Mouse (Mus musculus): ENCODE results near the gene Gm28048. TPM values are rescaled to one million over a fixed set of nuclear protein-coding genes. Genes with fewer than 3 reads are reported as not detected.

The Gm28048 gene
- polyA plus RNA-seq, 1 experiment from 2014 or later = 3.6 TPM

DNA sequence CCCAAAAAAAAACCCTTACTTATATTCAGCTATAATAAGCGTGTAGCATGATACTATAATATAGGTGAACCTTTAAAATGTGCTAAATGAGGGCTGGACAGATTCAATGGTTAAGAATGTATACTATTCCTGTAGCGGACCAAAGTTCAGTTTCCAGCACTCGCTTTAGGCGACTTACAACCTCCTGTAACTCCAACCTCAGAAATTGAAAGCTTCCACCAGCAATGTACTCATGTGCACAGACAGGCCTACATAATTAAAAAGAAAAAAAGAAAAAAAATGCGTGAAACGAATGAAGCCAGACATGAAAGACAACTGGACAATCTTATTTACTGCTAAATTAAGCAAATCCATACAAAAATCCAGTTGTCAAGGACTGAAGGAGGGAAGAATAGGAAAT is 956 bp upstream of the Gm28048 start:
- H3K4me1 ChIP-seq = peaks cover 35% of the 10 kb centered on the region
- H3K27ac ChIP-seq = no peak overlapping the region
- no peaks in the 10 kb centered on the region for H3K36me3 ChIP-seq (replicated peaks)
- H3K4me3 ChIP-seq = no peak overlapping the region
- ATAC-seq (replicated peaks) = no peak
- WGBS = 70% methylated on average over 6 of the region's 6 CpGs
- H3K9ac ChIP-seq = no peak overlapping the region
- no peaks in the 10 kb centered on the region for H3K9me3 ChIP-seq
- H3K27me3 ChIP-seq (replicated peaks) = no peaks in the 10 kb centered on the region
- H3K4me2 ChIP-seq = peak overlapping the region; percentile 63; the same call in 1 of the 2 replicates

DNA sequence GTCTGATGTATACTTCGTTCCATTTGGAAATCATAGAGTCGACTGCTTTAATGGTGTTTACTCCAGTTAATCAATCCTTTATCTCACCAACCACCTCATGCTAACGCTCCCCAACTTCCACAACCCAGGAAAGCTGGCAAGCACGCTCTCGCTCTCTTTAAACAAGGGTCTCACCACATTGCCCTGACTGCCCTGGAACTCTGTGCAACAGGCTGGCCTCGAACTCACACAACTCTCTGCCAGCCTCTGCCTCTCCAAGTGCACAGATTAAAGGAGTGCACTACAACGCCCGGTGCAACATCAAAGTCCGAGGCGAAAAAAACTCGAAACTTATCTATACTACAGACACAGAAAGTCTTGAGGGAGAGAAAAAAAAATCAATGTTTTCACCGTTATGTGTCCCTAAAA is 343 bp downstream of the Gm28048 start:
- peak overlapping the region; percentile 96 for H3K27ac ChIP-seq
- no peaks in the 10 kb centered on the region for H3K27me3 ChIP-seq (replicated peaks)
- 4% methylated on average over 12 of the region's 12 CpGs for WGBS
- H3K9ac ChIP-seq = peak overlapping the region; percentile 65
- H3K36me3 ChIP-seq (replicated peaks) = no peaks in the 10 kb centered on the region
- H3K9me3 ChIP-seq = no peaks in the 10 kb centered on the region
- peak overlapping the region; percentile 63 for H3K4me2 ChIP-seq
- H3K4me3 ChIP-seq = peak overlapping the region; percentile 78
- peaks cover 40% of the 10 kb centered on the region for H3K4me1 ChIP-seq
- ATAC-seq (replicated peaks) = peak; percentile 53

DNA sequence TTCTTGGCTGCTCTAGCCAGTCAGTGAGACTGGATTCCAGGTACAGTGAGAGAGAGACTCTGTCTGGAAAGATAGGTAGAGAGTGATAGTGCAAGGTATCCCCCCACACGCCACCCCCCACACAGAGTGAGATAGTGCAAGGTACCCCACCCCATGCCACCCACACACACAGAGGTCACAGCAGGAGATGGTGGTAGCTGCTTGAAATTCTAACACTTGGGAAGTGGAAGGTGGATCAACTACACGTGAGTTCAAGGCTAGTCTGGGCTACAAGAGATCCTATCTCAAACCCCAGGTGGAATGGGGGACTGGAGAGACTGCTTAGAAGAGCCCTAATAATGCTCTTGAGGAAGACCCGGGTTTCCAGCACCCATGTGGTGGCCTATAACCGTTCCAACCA is 849 bp downstream of the Gm28048 start:
- peak overlapping the region; percentile 21; the same call in 1 of the 2 replicates for H3K9ac ChIP-seq
- H3K27me3 ChIP-seq (replicated peaks) = no peaks in the 10 kb centered on the region
- WGBS = 59% methylated on average over 4 of the region's 4 CpGs
- H3K36me3 ChIP-seq (replicated peaks) = no peaks in the 10 kb centered on the region
- no peak overlapping the region for H3K27ac ChIP-seq
- H3K9me3 ChIP-seq = no peaks in the 10 kb centered on the region
- H3K4me2 ChIP-seq = peak overlapping the region; percentile 63
- peak overlapping the region; percentile 78 for H3K4me3 ChIP-seq
- 0 out of 2 replicates have a peak, but pooled peaks have one; percentile 10 for ATAC-seq (replicated peaks)
- H3K4me1 ChIP-seq = peaks cover 45% of the 10 kb centered on the region

DNA sequence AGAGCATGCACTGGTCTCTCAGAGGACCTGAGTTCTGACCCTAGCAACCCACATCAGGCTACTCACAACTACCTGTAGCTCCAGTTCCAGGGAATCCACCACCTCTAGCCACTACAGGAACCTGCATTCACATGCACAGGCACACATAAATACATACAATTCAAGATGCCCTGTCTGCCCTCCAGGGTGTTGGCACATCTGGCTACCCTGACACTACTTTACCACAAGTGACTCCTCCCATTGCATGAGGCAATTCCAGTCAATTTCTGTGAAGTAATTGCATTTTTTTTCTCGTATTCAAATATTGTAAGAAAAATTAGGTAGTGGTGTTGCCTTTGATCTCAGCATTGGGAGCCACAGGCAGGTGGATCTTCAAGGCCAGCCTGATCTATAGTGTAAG is 2.7 kb downstream of the Gm28048 start:
- Histone ChIP-seq H3K9me3 (no peaks in the 10 kb centered on the region), H3K27ac (no peak overlapping the region), H3K4me1 (peaks cover 57% of the 10 kb centered on the region), H3K9ac (no peak overlapping the region), H3K27me3 (replicated peaks) (no peaks in the 10 kb centered on the region), H3K36me3 (replicated peaks) (no peaks in the 10 kb centered on the region), H3K4me2 (no peak overlapping the region), H3K4me3 (no peak overlapping the region)
- ATAC-seq (replicated peaks) = no peak
- 79% methylated on average over 1 of the region's 1 CpGs for WGBS

DNA sequence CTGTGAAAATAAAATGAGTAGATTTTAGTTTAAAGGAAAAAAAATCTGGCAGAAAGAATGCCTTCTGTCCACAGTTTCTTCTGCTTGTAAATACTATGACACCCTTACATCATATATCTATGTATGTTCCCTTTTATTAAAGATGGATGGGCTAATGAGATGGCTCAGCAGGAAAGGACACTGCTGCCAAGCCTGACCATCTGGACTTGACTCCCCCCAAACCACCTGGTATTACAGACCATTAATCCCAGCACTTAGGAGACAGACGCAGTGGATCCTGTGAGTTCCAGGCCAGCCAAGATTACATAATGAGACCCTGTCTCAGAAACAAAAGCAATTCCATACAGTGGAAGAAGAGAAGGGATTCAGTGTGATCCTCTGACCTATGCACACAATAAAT is 3.2 kb downstream of the Gm28048 start:
- Histone ChIP-seq H3K4me1 (peaks cover 62% of the 10 kb centered on the region), H3K27ac (no peak overlapping the region), H3K9ac (no peak overlapping the region), H3K4me3 (no peak overlapping the region), H3K9me3 (no peaks in the 10 kb centered on the region), H3K4me2 (no peak overlapping the region), H3K27me3 (replicated peaks) (no peaks in the 10 kb centered on the region), H3K36me3 (replicated peaks) (no peaks in the 10 kb centered on the region; the same call in 1 of the 2 replicates)
- no peak for ATAC-seq (replicated peaks)
- 43% methylated on average over 1 of the region's 1 CpGs for WGBS

DNA sequence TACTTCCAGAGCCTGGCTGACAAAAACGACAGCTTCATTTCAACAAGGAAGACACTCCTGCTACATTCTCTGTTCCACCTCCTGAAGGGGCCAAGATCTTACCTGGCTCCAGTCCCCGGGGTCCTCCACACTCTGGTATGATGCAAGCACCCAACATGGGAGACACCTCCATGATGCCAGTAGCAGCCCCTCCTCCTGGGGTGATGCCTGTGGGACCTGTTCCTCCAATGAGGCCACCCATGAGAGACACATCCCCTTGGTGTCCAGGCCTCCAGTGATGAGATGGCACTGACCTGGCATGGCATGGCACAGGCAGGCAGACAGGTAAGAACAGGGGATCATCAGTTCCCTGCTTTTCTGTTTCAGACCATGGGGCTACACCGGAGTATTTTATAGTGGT is 3.7 kb downstream of the Gm28048 start:
- no peak for ATAC-seq (replicated peaks)
- 94% methylated on average over 3 of the region's 3 CpGs for WGBS
- H3K4me1 ChIP-seq = peaks cover 62% of the 10 kb centered on the region

DNA sequence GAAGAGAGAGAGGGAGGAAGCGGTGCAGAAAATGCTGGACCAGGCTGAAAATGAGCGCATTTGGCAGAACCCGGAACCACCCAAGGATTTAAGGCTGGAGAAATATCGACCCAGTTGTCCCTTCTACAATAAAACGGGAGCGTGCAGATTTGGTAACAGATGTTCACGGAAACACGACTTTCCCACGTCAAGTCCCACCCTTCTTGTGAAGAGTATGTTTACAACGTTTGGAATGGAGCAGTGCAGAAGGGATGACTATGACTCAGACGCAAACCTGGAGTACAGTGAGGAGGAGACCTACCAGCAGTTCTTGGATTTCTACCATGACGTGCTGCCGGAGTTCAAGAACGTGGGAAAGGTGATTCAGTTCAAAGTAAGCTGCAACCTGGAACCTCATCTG is 8.3 kb downstream of the Gm28048 start:
- Histone ChIP-seq H3K9ac (peak overlapping the region; percentile 41; the same call in 1 of the 2 replicates), H3K4me2 (peak overlapping the region; percentile 54), H3K27me3 (replicated peaks) (no peaks in the 10 kb centered on the region), H3K4me1 (peaks cover 30% of the 10 kb centered on the region), H3K4me3 (peak overlapping the region; percentile 57), H3K27ac (peak overlapping the region; percentile 76), H3K36me3 (replicated peaks) (no peaks in the 10 kb centered on the region; the same call in 1 of the 2 replicates), H3K9me3 (no peaks in the 10 kb centered on the region; the same call in 1 of the 2 replicates)
- no peak for ATAC-seq (replicated peaks)
- 39% methylated on average over 14 of the region's 14 CpGs for WGBS

More for the DNA sequence above, 3.7 kb downstream of the Gm28048 start:
- no peak overlapping the region for H3K9ac ChIP-seq
- H3K27me3 ChIP-seq (replicated peaks) = no peaks in the 10 kb centered on the region
- H3K4me2 ChIP-seq = no peak overlapping the region
- H3K4me3 ChIP-seq = no peak overlapping the region
- no peaks in the 10 kb centered on the region for H3K9me3 ChIP-seq
- no peaks in the 10 kb centered on the region; the same call in 1 of the 2 replicates for H3K36me3 ChIP-seq (replicated peaks)
- no peak overlapping the region for H3K27ac ChIP-seq

DNA sequence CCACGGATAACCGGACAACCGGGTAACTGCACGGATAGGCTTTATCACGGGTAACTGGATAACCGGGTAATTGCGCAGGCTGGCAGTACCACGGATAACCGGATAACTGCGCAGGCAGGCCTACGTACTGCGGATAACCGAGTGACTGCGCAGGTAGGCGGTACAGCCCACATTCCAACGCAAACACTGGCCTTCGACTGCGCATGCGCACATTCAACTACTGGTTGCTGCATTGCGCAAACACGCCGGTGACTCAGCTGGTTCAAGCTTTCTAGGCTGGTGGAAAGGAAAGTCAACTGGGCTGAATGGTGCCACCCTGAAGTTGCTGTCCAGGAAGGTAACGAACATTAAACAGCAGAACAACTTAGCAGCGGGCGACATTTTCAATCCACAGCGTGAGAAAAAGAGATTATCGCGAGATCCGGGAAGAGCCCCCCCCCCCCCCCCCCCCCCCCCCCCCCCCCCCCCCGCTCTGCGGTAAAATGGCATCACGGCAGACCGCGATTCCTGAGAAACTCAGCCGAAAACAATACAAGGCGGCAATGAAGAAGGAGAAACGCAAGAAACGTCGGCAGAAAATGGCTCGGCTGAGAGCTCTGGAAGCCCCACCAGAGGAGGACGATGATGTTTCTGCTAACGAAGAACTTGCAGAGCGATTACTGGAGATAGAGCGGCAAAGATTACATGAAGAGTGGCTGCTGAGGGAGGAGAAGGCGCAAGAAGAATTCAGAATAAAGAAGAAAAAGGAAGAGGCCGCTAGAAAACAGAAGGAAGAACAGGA is 9.0 kb downstream of the Gm28048 start:
- WGBS = 45% methylated on average over 45 of the region's 46 CpGs
- H3K4me1 ChIP-seq = peaks cover 27% of the 10 kb centered on the region
- H3K4me3 ChIP-seq = peak overlapping the region; percentile 57
- peak overlapping the region; percentile 76 for H3K27ac ChIP-seq
- no peaks in the 10 kb centered on the region; the same call in 1 of the 2 replicates for H3K36me3 ChIP-seq (replicated peaks)
- no peaks in the 10 kb centered on the region for H3K27me3 ChIP-seq (replicated peaks)
- H3K4me2 ChIP-seq = peak overlapping the region; percentile 58
- peaks cover under 1% of the 10 kb centered on the region; the same call in 1 of the 2 replicates for H3K9me3 ChIP-seq
- H3K9ac ChIP-seq = peak overlapping the region; percentile 61
- peak; percentile 76 for ATAC-seq (replicated peaks)

DNA sequence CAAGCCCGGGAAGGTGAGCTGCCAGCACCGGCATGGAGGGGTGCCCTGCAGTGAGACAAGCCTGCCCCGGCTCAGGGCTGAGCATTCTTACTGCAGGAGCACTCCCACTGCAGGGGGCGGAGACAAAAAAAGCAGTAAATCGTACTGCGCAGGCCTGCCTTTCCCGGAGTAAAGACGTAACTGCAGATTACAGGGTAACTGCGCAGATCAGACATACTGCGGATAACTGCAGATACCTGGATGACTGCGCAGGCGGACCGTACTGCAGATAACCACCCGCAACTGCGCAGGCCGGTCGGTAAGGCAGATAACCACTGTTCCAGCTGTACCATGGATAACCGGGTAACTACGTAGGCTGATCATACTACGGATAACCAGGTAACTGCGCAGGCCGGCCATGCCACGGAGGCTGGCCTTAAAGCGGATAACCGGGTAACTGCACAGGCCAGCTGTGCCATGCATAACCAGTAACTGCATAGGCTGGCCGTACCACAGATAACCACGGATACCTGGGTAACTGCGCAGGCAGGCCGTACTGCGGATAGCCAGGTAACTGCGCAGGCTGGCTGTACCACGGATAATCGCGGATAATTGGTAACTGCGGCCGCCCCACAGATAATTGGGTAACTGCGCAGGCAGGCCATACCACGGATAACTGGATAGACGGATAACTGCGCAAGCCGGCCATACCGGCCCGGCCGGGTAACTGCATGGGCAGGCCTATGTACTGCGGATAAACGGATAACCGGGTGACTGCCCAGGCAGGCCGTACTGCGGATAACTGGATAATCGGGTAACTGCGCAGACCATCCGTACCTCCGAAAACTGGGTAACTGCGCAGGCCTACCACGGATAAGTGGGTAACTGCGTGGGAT is 9.8 kb downstream of the Gm28048 start, which contains the start of gene Zrsr1:
Gene Zrsr1 (plus strand): TSS at position 171 of the 875 bp plus-strand sequence.
- Histone ChIP-seq H3K9me3 (peaks cover 3% of the 10 kb centered on the region), H3K27ac (peak within 1 kb of the TSS; percentile 76), H3K4me1 (peaks cover 27% of the 10 kb centered on the region), H3K4me3 (peak within 1 kb of the TSS; percentile 57), H3K4me2 (peak within 1 kb of the TSS; percentile 58), H3K36me3 (replicated peaks) (no peaks in the 10 kb centered on the region; the same call in 1 of the 2 replicates), H3K27me3 (replicated peaks) (no peaks in the 10 kb centered on the region), H3K9ac (peak within 1 kb of the TSS; percentile 61)
- WGBS = 51% methylated on average over 56 of the region's 56 CpGs
- peak; percentile 89 for ATAC-seq (replicated peaks)

DNA sequence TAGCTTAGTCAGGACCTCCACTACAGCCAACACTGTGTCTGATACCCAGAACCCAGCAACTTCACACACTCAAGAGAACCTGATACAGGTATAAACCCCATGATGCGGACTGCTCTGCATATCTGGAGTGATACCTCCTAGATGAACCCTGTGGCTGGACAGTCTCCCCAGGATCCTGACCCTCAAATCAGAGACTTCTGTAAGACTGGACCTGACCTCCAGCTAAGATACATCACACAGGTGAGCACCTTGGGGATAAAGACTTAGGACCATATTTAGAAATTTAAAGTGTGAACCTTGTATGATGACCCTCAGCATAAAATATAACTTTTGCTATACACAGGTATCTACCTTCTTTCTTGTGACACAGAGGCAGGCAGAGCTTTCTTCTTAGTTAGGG is 11.3 kb downstream of the Gm28048 start:
- no peak for ATAC-seq (replicated peaks)
- Histone ChIP-seq H3K27me3 (replicated peaks) (no peaks in the 10 kb centered on the region), H3K4me2 (no peak overlapping the region), H3K4me3 (no peak overlapping the region), H3K36me3 (replicated peaks) (no peaks in the 10 kb centered on the region; the same call in 1 of the 2 replicates), H3K9ac (no peak overlapping the region), H3K27ac (no peak overlapping the region), H3K4me1 (peaks cover 13% of the 10 kb centered on the region), H3K9me3 (peaks cover 3% of the 10 kb centered on the region)
- 98% methylated on average over 1 of the region's 1 CpGs for WGBS

DNA sequence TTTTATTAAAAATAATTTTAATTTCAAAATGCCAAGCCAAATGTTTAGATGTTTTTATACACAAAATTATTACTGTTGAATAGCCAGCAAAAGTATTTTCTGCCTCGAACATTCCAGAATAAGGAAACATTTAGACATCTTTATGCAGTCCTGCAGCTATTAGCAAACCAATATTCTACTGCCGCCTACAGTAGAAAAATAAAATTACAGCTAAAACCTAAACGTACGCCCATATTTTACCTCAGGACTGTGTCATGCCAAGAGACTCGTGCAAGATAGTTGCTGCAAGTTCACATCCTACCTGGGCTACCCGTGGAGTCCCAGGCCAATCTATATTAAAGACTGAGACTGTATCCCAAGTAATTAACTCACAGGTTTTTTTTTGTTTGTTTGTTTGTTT is 12.4 kb downstream of the Gm28048 start:
- H3K4me2 ChIP-seq = no peak overlapping the region
- H3K27me3 ChIP-seq (replicated peaks) = no peaks in the 10 kb centered on the region
- H3K9ac ChIP-seq = no peak overlapping the region
- no peaks in the 10 kb centered on the region; the same call in 1 of the 2 replicates for H3K36me3 ChIP-seq (replicated peaks)
- H3K9me3 ChIP-seq = peaks cover 3% of the 10 kb centered on the region
- H3K4me1 ChIP-seq = peaks cover 7% of the 10 kb centered on the region
- ATAC-seq (replicated peaks) = no peak
- WGBS = 72% methylated on average over 6 of the region's 6 CpGs
- no peak overlapping the region for H3K27ac ChIP-seq
- H3K4me3 ChIP-seq = no peak overlapping the region

DNA sequence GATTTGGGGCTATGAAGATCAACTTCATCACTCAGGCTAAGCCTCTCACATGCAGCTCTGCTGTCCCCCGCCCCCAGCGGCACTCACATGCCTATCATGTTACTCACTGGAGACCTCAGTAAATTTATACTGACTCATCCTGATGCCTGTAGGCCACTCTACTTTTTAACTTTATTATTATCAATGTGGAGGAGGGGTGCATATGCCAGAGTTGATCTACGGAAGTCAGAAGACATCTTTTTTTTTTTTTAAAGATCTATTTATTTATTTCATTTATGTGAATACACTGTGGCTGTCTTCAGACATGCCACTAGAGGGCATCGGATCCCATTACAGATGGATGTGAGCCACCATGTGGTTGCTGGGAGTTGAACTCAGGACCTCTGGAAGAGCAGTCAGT is 16.4 kb downstream of the Gm28048 start:
- Histone ChIP-seq H3K36me3 (replicated peaks) (no peaks in the 10 kb centered on the region), H3K27me3 (replicated peaks) (no peaks in the 10 kb centered on the region), H3K4me3 (no peak overlapping the region), H3K9ac (no peak overlapping the region), H3K4me2 (no peak overlapping the region), H3K4me1 (no peaks in the 10 kb centered on the region), H3K9me3 (peaks cover 3% of the 10 kb centered on the region; the same call in 1 of the 2 replicates), H3K27ac (no peak overlapping the region)
- ATAC-seq (replicated peaks) = no peak
- WGBS = 84% methylated on average over 4 of the region's 4 CpGs

All from midbrain, embryonic 15.5 days (tissue).